Mouse (Mus musculus): Measurements from ENCODE around the gene Pam16.

The Pam16 gene

GRCm38 (mm10) chr16:4607818-4608531, 16.8 kb downstream of the Pam16 start:
- DNase-seq = peak; percentile 90

- peak; percentile 82 for DNase-seq
Measured at GRCm38 (mm10) chr16:4606431-4607084, 18.2 kb downstream of the Pam16 start.

- peak; percentile 52 for DNase-seq
Measured at GRCm38 (mm10) chr16:4605514-4606131, 19.2 kb downstream of the Pam16 start.

DNA sequence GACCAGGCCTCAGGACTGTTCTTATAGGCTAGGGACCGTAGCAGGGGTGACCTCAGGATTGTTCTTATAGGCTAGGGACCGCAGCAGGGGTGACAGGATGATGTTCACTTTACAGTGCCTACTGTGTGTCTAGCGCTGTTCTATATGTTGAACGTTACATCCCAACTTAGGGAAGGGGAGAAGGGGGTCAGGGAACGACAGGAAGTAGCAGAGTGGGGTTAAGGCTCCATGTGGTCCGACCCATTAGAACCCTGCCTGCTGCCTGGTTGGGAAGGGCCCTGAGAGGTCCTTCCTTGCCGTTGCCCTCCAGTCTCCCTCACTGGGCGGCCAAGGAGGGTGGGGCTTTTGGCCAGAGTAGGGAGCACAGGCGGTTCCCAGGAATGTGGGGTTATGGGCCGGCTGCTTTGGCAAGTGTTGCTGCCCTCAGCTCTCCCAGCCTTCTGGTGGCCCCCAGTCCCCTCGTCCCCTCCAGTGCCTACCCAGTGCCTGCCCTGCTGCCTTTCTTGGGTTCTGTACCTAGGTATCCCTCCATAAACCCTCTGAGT, 20.4 kb downstream of the Pam16 start:
- DNase-seq = peak; percentile 72

GRCm38 (mm10) chr16:4603453-4603837, 21.3 kb downstream of the Pam16 start:
- no peak for DNase-seq

DNA sequence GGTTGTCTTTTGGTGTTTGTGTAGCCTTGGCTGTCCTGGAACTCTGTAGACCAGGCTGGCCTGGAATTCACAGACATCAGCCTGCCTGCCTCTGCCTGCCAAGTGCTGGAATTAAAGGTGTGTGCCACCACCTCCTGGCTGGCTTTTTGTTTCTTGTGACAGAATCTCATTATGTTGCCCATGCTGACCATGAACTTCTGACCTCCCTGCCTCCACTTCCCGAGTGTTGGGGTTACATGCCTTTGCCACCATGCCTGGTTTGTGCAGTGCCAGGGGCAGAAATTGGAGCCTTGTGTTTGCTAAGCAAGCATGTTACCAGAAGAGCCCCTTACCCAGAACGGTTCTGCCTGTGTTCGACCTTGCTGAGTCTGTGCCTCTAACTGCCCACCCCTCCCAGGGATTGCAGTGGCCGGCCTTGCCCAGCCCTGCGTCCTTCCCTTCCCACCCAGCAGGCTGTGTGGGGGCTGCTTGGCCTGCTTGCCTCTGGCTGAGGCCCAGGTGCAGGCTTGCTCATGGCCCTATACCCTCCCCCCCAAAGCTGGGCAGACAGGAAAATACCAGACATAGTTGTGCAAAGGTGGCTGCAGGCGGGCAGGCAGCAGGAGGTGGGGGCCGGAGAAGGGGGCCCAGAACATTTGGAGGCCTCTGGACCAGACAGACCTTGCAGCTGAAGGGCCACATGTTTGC, 21.9 kb downstream of the Pam16 start:
- DNase-seq = peak; percentile 91

DNA sequence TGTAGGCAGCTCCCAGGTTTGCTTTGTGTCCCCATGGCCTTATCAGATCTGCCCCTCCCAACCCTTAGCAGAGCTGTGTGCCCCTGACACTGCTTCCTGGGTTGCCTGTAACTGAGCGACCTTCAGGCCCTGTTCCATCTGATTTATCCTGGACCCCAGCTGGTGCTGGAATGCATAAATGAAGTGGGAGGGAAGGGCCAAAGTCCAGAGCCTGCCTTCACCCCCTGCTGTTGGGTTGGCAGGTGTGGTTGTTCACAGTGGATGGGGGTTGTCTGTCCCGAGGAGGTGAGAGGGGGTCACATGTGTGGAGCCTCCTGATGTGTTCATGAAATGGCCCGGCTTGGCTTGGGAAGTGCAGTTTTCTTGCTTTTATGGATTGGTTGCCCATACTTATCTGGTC, 22.6 kb downstream of the Pam16 start:
- peak; percentile 91 for DNase-seq

DNA sequence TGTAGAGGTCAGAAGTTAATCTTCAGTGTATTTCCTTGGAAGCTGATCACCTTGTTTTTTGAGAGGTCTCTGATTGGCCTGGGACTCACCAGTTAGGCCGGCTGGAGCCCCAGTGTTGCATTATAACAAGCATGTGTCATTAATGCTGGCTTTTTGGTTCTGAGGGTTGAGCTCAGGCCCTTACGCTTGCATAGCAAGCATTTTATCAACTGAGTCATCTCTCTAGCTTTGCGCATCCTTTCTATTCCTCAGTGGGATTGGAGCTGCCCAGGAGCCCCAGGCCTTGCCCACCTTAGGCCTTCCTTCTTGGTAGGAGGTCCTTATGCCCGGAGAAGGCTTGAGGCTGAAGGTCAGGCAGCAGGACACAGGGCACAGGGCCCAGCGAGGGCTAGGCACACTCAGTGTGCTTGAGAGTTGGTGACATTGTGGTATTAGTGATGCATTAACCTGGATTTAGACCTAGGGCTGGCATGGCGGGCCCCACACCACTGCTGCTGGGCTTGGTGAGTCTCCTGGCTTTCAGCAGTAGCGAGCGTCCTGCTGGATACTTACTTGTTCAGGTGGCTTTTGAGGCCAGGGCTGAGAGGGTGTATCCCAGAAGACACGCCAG, 24.0 kb downstream of the Pam16 start:
- DNase-seq = peak; percentile 84

DNA sequence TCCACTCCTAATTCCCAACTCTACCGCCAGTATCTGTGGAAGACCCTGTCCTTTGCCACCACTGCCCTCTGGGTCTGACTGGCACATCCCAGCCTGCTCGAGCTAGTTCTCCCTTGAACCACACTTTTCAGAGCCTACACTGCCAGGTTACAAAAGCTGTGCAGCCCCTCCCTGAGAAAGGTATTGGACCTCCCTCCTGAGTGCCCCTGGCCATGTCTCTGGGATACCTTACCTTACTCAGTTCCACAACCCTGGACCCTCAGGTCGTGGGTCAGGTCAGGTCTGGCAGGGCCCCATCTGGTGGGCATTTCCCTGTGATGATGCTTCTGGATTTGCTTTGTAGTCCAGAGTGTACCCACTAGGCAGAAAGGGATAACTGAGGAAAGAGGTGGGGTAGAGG, 25.2 kb downstream of the Pam16 start:
- DNase-seq = no peak

GRCm38 (mm10) chr16:4598891-4599543, 25.8 kb downstream of the Pam16 start:
- no peak for DNase-seq

DNA sequence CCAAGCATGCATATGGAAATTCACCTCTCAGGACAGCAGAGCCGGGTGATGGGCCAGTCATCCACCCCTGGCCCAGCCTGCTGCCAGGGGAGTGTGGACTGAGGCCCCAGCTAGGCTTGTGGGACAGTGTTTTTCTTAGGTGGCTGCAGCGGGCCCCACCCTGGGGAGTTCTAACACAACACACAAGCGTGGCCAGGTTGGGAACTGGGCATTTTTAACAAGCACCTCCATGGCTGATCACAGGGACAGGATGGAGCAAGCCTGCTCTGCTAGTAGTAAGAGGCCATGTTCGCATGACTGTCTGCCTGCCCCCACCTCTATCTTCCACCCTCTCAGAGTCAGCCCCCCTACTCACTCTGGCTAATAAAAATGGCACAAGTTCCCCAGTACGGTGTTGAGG, 26.7 kb downstream of the Pam16 start:
- DNase-seq = no peak

DNA sequence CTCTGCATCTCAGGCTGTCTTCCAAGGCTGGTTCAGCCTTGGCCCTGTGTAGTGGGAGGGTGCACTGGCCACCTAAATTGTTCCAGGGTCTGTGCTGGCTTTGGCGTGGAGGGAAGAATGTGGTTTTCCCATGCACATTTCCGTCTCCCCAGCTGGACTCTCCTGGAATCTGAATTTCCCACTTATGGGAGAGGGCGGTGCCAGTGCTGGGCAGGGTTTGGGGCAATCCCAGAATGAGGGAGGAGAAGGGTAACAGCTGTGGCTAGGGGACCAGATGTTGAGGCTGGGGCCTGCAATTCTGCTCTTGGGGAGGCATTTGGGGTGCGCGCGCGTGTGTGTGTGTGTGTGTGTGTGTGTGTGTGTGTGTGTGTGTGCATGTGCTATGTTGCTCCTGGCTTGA, 27.5 kb downstream of the Pam16 start:
- DNase-seq = no peak

- no peak for DNase-seq
Measured at GRCm38 (mm10) chr16:4596836-4597235, 28.0 kb downstream of the Pam16 start.

- no peak for DNase-seq
Measured at GRCm38 (mm10) chr16:4596141-4596728, 28.6 kb downstream of the Pam16 start.

- DNase-seq = peak; percentile 89
Measured at GRCm38 (mm10) chr16:4595527-4595963, 29.2 kb downstream of the Pam16 start.

GRCm38 (mm10) chr16:4594814-4595526, 29.8 kb downstream of the Pam16 start:
- no peak for DNase-seq

- DNase-seq = peak; percentile 89
Measured at GRCm38 (mm10) chr16:4593971-4594813, 30.6 kb downstream of the Pam16 start, which contains the start of gene Glis2. Glis2 (plus strand) TSS chr16:4594713.

GRCm38 (mm10) chr16:4592909-4593875, 31.6 kb downstream of the Pam16 start:
- peak; percentile 88 for DNase-seq

- no peak for DNase-seq
Measured at GRCm38 (mm10) chr16:4590236-4590635, 34.6 kb downstream of the Pam16 start.

All from kidney, postnatal 14 days (tissue).